Mouse (Mus musculus): ENCODE measurements around the gene Ccl17.
"Not testable (repeated sequence)": the region's sequence is repeated elsewhere in the genome, so short reads cannot be mapped to it uniquely, and the experiment has no call there.

The Ccl17 gene

DNA sequence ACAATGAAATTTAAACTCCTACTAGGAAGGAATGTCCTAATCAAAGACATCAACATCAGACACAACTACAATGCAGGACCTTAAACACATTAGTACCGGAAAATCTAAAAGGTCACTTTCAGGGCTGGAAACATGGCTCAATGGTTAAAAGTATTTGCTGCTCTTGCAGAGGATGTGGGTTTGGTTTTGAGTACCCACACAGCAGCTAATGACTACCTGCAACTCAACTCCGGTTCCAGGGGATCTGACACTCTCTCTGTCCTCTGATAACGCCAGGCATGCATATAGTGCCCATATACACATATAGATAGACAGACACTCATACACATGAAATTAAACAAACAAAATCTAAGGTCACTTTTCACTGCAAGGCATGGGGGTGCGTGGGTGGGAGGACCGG lies 16.0 kb downstream of the Ccl17 start:
- peak; percentile 26 for DNase-seq (ENCODE audit: low read depth, low spot score)

DNA sequence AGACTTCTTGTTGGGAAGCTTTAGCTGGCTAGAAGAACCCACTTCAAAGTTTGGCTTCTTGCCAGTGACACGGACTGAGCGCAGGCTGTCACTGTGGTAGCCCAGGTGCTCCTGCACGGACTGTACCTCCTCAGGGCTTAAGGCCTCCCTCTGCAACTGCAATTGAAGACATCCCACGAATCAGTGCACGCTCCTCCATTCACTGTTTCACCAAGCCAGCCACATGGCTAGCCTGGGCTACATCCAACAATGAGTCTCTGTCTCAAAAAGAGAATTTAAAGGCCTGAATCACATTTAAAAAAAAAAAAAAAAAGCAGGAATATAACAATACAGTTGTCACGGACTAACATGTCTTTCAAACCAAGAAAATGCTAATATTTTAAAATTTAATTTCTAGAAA lies 18.0 kb downstream of the Ccl17 start:
- no peak for DNase-seq (ENCODE audit: low read depth, low spot score)

DNA sequence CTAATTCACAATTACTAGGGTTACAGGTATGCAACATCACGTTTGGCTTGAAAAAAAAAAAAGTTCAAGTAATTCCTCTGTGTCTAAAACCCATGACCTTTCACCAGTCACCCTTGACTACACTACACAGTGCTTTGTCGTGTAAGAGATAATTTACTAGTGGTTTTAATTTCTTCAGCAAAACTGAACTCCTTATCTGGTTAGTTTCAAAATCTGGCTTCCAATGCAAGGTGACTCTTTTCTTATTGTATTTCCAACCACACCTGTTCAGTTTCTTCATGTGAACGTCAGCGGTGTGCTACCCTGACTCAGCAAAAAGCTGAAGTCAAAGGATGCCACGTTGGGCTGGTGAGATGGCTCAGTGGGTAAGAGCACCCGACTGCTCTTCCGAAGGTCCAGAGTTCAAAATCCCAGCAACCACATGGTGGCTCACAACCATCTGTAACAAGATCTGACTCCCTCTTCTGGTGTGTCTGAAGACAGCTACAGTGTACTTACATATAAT lies 23.7 kb downstream of the Ccl17 start:
- not testable (repeated sequence) for DNase-seq (ENCODE audit: low read depth, low spot score)

DNA sequence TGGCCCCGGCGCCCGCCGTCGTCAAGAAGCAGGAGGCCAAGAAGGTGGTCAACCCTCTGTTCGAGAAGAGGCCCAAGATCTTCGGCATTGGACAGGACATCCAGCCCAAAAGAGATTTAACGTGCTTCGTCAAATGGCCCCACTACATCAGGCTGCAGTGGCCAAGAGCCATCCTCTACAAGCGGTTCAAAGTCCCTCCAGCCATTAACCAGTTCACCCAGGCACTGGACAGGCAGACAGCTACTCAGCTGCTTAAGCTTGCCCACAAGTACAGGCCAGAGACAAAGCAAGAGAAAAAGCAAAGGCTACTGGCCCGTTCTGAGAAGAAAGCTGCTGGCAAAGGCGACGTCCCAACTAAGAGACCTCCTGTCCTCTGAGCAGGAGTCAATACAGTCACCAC lies 25.5 kb downstream of the Ccl17 start:
- not testable (repeated sequence) for DNase-seq (ENCODE audit: low read depth, low spot score)

- DNase-seq (ENCODE audit: low read depth, low spot score): no peak
Observed at GRCm38 (mm10) chr8:94836456-94837240, 26.4 kb downstream of the Ccl17 start.

GRCm38 (mm10) chr8:94837662-94838574 lies 27.7 kb downstream of the Ccl17 start, which contains the start of the genes Coq9 and Ciapin1:
TSS of gene Coq9 (plus strand) at chr8:94838321.
TSS of gene Ciapin1 (minus strand) at chr8:94838358.
- peak; percentile 98 for DNase-seq (ENCODE audit: low read depth, low spot score)

GRCm38 (mm10) chr8:94838600-94838999 lies 28.3 kb downstream of the Ccl17 start:
- peak; percentile 79 for DNase-seq (ENCODE audit: low read depth, low spot score)

DNA sequence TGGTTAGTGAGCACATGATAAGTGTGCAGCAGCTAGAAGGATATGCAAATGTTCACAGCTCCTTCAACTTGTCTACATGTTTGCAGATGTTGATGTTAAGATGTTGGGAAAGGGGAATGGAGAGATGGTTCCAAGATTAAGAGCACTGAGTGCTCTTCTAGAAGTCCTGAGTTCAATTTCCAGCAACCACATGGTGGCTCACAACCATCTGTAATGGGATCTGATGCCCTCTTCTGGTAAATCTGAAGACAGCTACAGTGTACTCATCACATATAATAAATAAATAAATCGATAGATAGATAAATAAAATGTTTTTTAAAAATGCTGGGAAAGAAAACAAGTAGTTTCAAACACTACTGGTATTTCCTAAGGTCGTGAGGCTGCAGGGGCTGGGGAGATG lies 30.9 kb downstream of the Ccl17 start:
- DNase-seq (ENCODE audit: low read depth, low spot score): no peak

DNA sequence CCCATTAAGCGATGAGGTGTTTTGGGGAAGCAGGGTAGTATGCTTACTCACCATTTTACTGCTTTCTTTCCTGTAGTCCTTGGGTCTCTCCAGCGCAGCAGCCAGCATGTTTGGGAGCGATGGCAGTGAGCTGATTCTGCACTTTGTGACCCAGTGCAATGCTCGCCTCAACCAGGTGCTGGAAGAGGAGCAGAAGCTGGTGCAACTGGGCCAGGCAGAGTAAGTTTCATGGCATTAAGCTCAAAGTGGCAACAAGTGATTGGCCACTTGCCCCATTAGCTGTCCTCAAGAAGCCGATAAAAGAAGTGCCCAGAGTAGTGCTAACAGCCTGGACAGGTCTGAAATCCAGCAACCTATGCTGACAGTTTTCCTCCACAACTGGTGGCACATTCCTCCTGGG lies 39.8 kb downstream of the Ccl17 start:
- no peak for DNase-seq (ENCODE audit: low read depth, low spot score)

GRCm38 (mm10) chr8:94854761-94855160 lies 44.5 kb downstream of the Ccl17 start:
- not testable (repeated sequence) for DNase-seq (ENCODE audit: low read depth, low spot score)

- no peak for DNase-seq (ENCODE audit: low read depth, low spot score)
Observed at GRCm38 (mm10) chr8:94857011-94857345, 46.7 kb downstream of the Ccl17 start.

- DNase-seq (ENCODE audit: low read depth, low spot score): peak; percentile 94
Observed at GRCm38 (mm10) chr8:94857346-94858173, 47.3 kb downstream of the Ccl17 start, which contains the start of gene Polr2c. TSS of gene Polr2c (plus strand) at chr8:94857450.

GRCm38 (mm10) chr8:94861352-94861910 lies 51.2 kb downstream of the Ccl17 start:
- peak; percentile 81 for DNase-seq (ENCODE audit: low read depth, low spot score)
